Mouse (Mus musculus): ENCODE measurements around the gene Kif3a. TPM values are rescaled to one million over a fixed set of nuclear protein-coding genes. Genes with fewer than 3 reads are reported as not detected.
A peak's percentile ranks its signal among the peaks of the same experiment; 100 is the strongest.

Gene Kif3a
- polyA plus RNA-seq, 1 experiment from 2014 or later = 77.3 TPM

DNA sequence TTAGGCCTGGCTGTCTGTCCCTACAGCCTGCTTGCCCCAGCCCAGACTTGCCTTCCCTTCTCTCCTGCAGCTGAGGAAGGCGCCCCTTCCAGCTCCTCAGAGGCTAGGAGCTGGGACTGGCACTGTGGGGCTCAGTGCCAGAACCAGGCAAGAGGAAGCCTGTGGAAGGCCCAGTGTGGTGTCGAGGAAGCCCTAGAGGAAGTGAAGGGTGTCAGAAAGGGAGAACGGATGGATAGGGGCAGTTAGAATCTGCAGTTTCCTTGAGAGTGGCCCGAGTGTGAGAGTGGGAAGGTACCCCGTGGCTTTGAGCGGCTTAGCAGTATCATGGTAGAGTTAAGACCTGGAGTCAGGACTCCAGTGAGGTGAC, 55.2 kb downstream of the Kif3a start:
- Histone ChIP-seq H3K27me3 (ENCODE audit: low read depth, poor library complexity, severe bottlenecking) (no peaks in the 10 kb centered on the region), H3K36me3 (no peaks in the 10 kb centered on the region), H3K9me3 (replicated peaks) (no peaks in the 10 kb centered on the region), H3K4me1 (peaks cover 9% of the 10 kb centered on the region), H3K4me3 (no peak overlapping the region), H3K27ac (replicated peaks) (no peak overlapping the region)
- WGBS = 77% methylated on average over 6 of the region's 6 CpGs
- DNase-seq (ENCODE audit: low spot score) = no peak

DNA sequence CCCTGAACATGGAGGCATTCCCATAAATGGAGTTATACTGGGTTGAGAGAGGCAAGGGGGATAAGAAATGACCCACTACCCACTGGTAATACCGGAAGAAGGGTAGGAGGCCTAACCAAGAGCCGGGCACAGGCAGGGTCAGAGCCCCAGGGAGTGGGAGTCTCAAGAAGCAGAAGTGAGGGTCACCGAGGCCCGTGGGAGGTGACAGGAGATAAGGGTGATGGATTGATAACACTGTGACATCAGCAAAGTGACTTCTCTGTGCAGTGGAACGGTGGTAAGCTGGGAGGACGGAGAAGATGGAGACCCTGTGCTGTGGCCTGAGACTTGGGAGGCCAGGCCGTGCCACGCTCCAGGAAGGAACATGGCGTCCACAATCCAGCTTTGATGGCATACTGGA, 56.4 kb downstream of the Kif3a start:
- WGBS = 97% methylated on average over 9 of the region's 9 CpGs
- Histone ChIP-seq H3K4me1 (peaks cover 10% of the 10 kb centered on the region), H3K4me3 (no peak overlapping the region), H3K9me3 (replicated peaks) (no peaks in the 10 kb centered on the region), H3K27me3 (ENCODE audit: low read depth, poor library complexity, severe bottlenecking) (no peaks in the 10 kb centered on the region), H3K27ac (replicated peaks) (no peak overlapping the region), H3K36me3 (no peaks in the 10 kb centered on the region)
- no peak for DNase-seq (ENCODE audit: low spot score)

DNA sequence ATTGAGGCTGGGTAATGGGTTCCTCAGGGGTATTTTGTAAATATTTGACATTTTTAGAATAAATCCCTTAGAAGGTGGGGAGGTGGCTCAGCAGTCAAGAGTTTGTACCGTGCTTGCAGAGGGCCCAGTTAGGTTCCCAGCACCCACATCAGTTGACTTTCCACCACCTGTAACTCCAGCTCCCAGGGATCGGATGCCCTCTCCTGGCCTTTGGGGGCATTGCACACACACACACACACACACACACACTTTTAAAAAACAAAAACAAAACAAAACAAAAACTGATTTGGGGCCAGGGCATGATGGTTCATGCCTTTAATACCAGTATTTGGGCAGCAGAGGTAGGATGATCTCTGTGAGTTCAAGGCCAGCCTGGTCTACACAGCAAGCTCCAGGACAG, 56.9 kb downstream of the Kif3a start:
- no peaks in the 10 kb centered on the region for H3K9me3 ChIP-seq (replicated peaks)
- peaks cover 10% of the 10 kb centered on the region for H3K4me1 ChIP-seq
- no peaks in the 10 kb centered on the region for H3K27me3 ChIP-seq (ENCODE audit: low read depth, poor library complexity, severe bottlenecking)
- no peak for DNase-seq (ENCODE audit: low spot score)
- no peak overlapping the region for H3K27ac ChIP-seq (replicated peaks)
- H3K36me3 ChIP-seq = no peaks in the 10 kb centered on the region
- 91% methylated on average over 2 of the region's 2 CpGs for WGBS
- no peak overlapping the region for H3K4me3 ChIP-seq

DNA sequence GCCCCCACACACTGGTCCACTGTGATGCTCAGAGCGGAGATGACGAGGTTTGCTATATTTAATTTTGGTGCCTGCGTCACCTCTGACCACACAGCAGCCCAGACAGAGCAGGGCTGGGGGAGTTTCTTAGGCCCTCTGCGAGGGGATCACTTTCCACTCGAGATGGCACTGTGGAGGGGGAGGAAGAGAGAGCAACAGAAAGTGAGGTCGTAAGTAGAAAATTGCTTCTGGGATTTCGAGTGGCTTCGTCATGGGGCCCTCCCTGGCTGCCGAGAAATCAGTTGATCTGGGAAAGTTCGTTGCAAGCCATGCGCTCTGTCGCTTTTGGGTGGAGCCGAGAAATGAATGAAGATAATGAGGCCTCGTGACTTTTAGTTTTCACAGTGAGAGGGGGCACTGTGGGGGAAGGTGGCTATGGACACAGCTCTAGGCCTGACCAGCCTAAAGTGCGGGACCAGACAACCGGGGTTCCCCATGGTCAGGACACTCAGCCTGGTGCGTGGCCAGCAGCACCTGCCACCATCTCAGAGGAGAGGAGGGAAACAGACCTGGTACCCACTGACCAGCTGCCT, 59.7 kb downstream of the Kif3a start:
- H3K4me3 ChIP-seq = no peak overlapping the region
- no peaks in the 10 kb centered on the region for H3K36me3 ChIP-seq
- no peak for DNase-seq (ENCODE audit: low spot score)
- no peak overlapping the region for H3K27ac ChIP-seq (replicated peaks)
- H3K9me3 ChIP-seq (replicated peaks) = no peaks in the 10 kb centered on the region
- peaks cover 10% of the 10 kb centered on the region for H3K4me1 ChIP-seq
- 74% methylated on average over 17 of the region's 17 CpGs for WGBS
- H3K27me3 ChIP-seq (ENCODE audit: low read depth, poor library complexity, severe bottlenecking) = no peaks in the 10 kb centered on the region

DNA sequence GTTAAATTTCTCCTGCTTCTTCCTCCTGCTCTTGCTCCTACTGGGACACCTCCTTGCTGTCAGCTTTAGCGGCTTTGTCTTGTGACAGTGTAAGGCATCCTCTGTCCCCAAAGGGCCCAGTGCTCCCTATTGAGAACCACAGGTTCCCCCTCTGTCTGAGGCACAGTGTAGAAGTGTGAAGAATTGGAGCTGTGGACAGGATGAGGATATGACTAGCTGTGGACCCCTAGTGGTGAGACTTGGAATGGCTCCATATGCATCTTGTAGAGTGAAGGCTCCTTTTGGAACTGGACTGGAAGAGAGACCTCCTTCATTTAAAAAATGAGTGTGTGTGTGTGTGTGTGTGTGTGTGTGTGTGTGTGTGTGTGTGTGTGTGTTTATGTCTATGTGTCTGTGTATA, 60.7 kb downstream of the Kif3a start:
- Histone ChIP-seq H3K4me3 (no peak overlapping the region), H3K27ac (replicated peaks) (no peak overlapping the region), H3K36me3 (no peaks in the 10 kb centered on the region), H3K9me3 (replicated peaks) (no peaks in the 10 kb centered on the region), H3K27me3 (ENCODE audit: low read depth, poor library complexity, severe bottlenecking) (no peaks in the 10 kb centered on the region), H3K4me1 (peaks cover 10% of the 10 kb centered on the region)
- 12% methylated on average over 1 of the region's 1 CpGs for WGBS
- DNase-seq (ENCODE audit: low spot score) = peak; percentile 76

DNA sequence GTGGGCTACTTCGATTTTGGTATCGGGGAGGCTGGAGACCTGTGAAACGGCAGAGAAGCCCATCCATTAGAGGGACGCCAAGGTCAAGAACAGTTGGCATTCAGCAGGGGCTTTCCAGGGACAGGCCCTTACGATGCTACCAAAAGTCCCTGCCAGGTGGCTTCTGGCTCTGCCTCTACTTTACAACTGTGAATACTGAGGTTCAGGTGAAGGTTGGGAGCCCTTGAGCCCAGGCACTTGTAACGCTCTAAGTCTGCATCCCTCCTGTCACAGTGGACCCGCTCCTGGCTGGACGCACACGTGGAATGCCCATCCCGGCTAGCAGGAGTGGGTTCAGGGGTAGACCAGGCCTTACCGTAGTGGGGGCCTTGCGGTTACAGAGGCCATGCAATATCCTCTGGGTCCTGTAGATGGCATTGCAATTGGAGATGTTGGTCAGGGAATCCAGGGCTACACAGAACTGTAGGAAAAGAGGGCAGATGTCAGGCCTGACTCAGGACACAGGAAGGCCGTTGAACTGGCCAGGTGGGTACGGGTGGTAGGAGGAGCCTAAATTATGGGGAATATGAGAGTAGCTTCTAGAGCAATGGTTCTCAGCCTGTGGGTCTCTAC, 65.0 kb downstream of the Kif3a start:
- no peaks in the 10 kb centered on the region for H3K9me3 ChIP-seq (replicated peaks)
- H3K4me3 ChIP-seq = no peak overlapping the region
- H3K27ac ChIP-seq (replicated peaks) = no peak overlapping the region
- no peaks in the 10 kb centered on the region for H3K36me3 ChIP-seq
- peak; percentile 21 for DNase-seq (ENCODE audit: low spot score)
- peaks cover 17% of the 10 kb centered on the region for H3K4me1 ChIP-seq
- 73% methylated on average over 14 of the region's 14 CpGs for WGBS
- H3K27me3 ChIP-seq (ENCODE audit: low read depth, poor library complexity, severe bottlenecking) = peaks cover 44% of the 10 kb centered on the region

DNA sequence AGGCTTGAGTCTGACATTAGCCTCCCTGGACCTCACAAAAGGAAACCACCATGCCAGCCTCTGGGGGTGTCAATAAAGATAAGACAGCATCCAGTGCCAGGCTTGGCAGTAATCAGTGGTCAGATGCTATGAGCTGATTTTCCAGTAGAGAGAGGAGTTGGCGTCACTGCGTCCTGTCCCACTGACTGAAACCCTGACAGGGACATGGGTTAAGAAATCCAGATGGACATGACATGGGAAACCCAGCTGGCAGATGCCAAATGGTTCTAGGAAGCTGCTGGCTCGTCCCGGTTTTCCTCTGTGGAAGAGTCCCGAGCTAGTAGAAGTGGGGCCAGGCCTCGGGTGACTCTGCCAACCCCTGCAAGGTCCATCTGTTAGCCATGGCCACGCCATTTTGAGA, 66.5 kb downstream of the Kif3a start:
- no peaks in the 10 kb centered on the region for H3K9me3 ChIP-seq (replicated peaks)
- no peak overlapping the region for H3K27ac ChIP-seq (replicated peaks)
- H3K36me3 ChIP-seq = no peaks in the 10 kb centered on the region
- H3K27me3 ChIP-seq (ENCODE audit: low read depth, poor library complexity, severe bottlenecking) = peaks cover 51% of the 10 kb centered on the region
- H3K4me1 ChIP-seq = peaks cover 14% of the 10 kb centered on the region
- 93% methylated on average over 7 of the region's 7 CpGs for WGBS
- no peak for DNase-seq (ENCODE audit: low spot score)
- H3K4me3 ChIP-seq = no peak overlapping the region

DNA sequence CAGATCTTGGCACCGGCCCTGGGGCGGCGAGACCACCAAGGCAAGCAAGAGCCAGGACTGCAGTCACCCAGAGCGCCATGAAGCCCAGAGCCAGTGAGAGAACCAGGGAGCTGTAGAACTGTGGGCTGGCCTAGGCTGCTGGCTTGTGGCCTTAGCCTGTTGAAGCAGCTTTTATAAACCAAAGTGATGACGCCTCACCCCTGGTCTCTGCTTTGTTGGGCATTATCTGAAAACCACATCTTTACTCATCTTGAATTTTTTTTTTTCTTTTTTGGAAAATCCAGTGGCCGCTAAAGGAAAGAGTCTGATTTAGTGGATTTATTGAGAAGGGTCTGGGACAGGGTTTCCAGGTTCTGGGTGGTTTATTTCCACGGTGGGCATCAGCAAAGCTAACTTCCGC, 67.4 kb downstream of the Kif3a start, which contains the start of gene Il13:
Gene Il13 (minus strand): TSS at position 147 of the 400 bp plus-strand sequence.
- 93% methylated on average over 8 of the region's 8 CpGs for WGBS
- no peak within 1 kb of the TSS for H3K4me3 ChIP-seq
- no peak within 1 kb of the TSS for H3K27ac ChIP-seq (replicated peaks)
- no peaks in the 10 kb centered on the region for H3K36me3 ChIP-seq
- H3K27me3 ChIP-seq (ENCODE audit: low read depth, poor library complexity, severe bottlenecking) = peaks cover 51% of the 10 kb centered on the region
- no peaks in the 10 kb centered on the region for H3K9me3 ChIP-seq (replicated peaks)
- no peak for DNase-seq (ENCODE audit: low spot score)
- H3K4me1 ChIP-seq = peaks cover 14% of the 10 kb centered on the region

DNA sequence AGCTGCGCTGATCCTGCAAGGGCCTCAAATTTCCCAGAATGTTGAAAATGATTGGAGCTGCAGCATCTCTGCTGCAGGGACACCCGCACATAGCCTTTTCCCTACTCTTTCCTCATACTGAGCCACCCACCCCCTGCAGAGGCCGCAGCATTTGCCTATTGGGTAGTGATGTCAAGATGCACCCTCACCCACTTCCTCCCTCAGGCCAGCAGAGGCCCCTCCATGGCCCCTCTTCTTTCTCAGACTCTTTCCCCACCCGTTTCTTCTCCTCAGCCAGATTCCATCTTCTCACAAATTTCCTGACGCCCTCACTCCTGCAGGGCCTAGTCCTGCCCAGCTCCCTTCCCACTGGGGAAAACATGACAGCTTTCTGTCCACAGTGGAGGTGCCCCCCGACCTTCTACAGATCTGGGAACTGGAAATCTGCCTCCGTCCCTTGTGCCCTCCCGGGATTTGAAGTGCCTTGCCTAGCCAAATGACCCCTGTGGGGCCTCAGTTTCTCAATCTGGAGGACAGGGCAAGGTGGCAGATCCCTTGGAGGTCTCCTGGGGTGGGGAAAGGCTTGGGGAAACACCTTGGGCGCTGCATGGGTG, 68.5 kb downstream of the Kif3a start:
- no peaks in the 10 kb centered on the region for H3K9me3 ChIP-seq (replicated peaks)
- H3K27me3 ChIP-seq (ENCODE audit: low read depth, poor library complexity, severe bottlenecking) = peaks cover 51% of the 10 kb centered on the region
- H3K4me3 ChIP-seq = peak overlapping the region; percentile 57
- WGBS = 37% methylated on average over 9 of the region's 9 CpGs
- DNase-seq (ENCODE audit: low spot score) = no peak
- peak overlapping the region; percentile 46; the same call in 1 of the 2 replicates for H3K27ac ChIP-seq (replicated peaks)
- no peaks in the 10 kb centered on the region for H3K36me3 ChIP-seq
- peaks cover 14% of the 10 kb centered on the region for H3K4me1 ChIP-seq

DNA sequence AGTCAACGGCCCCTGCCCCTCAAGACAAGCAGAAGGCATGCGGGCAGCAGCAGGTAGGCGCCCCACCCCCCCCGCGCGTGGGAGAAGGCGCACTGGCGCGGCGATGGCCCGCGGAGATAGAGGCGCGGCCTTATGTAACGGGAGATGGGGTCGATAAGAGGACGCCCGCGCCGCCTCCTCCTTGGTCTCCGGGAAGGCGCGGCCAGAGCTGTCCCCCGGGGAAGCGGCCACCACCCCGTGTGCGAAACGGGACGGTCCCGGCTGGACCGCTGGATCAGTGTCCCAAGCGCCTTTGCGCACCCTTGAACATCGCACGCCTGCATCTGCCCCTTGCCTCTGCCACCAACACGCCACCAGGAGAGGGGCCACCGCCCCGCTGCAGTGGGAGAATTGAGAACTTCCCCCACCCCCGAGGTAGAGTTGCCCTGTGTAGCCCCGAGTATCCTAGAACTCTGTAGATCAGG, 69.0 kb downstream of the Kif3a start:
- DNase-seq (ENCODE audit: low spot score) = peak; percentile 30
- no peaks in the 10 kb centered on the region for H3K9me3 ChIP-seq (replicated peaks)
- no peaks in the 10 kb centered on the region for H3K36me3 ChIP-seq
- peaks cover 51% of the 10 kb centered on the region for H3K27me3 ChIP-seq (ENCODE audit: low read depth, poor library complexity, severe bottlenecking)
- peak overlapping the region; percentile 57 for H3K4me3 ChIP-seq
- 2% methylated on average over 40 of the region's 40 CpGs for WGBS
- peaks cover 14% of the 10 kb centered on the region for H3K4me1 ChIP-seq
- peak overlapping the region; percentile 46; the same call in 1 of the 2 replicates for H3K27ac ChIP-seq (replicated peaks)

DNA sequence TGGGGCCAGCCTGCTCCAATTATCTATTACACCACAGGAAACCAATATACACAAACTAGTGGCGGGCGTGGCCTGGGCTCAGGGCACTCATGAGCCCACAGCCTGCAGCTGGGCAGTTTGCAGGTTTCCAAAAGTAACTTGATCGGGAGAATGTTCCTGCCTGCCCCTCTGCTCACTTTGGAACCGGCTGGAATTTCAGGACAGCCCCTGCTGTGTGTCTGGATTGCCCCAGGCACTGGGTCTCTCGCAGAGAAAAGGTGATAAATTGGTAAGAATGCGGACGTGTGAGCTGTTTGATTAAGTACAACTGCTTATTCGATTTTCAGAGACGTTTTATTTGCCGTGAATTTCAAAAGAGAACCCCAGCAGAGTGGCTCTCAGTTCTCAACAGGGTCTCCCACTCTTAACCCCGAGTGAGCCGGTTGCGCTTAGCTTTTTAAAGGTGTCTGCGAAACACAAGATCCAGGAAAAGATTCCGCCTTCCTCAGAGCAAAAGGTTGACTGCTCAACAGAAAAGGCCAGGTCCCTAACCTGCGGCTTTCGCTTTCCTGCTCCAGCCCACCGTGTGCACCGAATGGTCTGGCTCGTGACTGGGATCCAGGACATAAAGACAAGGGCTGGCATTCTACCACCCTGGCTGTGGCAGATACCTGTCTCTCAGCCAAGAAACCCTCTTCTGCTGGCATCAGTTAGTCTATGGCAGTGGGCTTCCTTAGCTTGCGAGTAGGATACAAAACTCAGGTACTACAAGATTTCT, 70.0 kb downstream of the Kif3a start:
- H3K27me3 ChIP-seq (ENCODE audit: low read depth, poor library complexity, severe bottlenecking) = peaks cover 51% of the 10 kb centered on the region
- peak; percentile 20 for DNase-seq (ENCODE audit: low spot score)
- 27% methylated on average over 21 of the region's 21 CpGs for WGBS
- H3K4me1 ChIP-seq = peaks cover 14% of the 10 kb centered on the region
- H3K4me3 ChIP-seq = no peak overlapping the region
- H3K27ac ChIP-seq (replicated peaks) = no peak overlapping the region
- no peaks in the 10 kb centered on the region for H3K9me3 ChIP-seq (replicated peaks)
- no peaks in the 10 kb centered on the region for H3K36me3 ChIP-seq

DNA sequence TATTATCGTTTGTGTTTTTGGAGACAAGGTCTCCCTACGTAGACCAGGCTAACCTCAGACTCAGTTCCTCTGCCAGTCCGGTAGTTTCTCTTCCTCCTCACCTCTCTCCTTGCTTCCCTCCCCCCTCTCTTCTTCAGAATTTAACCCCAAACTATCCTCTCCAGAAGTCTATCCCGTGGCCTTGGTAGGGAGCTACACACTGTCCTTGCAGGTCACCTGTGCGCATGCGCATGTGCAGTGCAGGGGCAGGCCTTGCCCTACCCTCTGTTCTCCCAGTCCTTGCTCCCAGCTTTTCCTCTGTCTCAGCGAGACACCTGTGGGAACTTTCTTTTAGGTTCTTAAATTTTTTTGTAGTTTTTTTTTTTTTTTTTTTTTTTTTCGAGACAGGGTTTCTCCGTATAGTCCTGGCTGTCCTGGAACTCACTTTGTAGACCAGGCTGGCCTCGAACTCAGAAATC, 70.7 kb downstream of the Kif3a start:
- Histone ChIP-seq H3K27me3 (ENCODE audit: low read depth, poor library complexity, severe bottlenecking) (peaks cover 51% of the 10 kb centered on the region), H3K27ac (replicated peaks) (no peak overlapping the region), H3K4me3 (no peak overlapping the region), H3K4me1 (peaks cover 14% of the 10 kb centered on the region), H3K9me3 (replicated peaks) (no peaks in the 10 kb centered on the region), H3K36me3 (no peaks in the 10 kb centered on the region)
- 81% methylated on average over 10 of the region's 10 CpGs for WGBS
- DNase-seq (ENCODE audit: low spot score) = no peak

All from midbrain, embryonic 10.5 days (tissue).